Mouse (Mus musculus): ENCODE measurements around the gene Gm17651. TPM values are rescaled to one million over a fixed set of nuclear protein-coding genes. Genes with fewer than 3 reads are reported as not detected.

Gene Gm17651
- polyA plus RNA-seq (2012; ENCODE audit: insufficient read depth, insufficient read length, missing spikeins): not detected in 2 replicates

DNA sequence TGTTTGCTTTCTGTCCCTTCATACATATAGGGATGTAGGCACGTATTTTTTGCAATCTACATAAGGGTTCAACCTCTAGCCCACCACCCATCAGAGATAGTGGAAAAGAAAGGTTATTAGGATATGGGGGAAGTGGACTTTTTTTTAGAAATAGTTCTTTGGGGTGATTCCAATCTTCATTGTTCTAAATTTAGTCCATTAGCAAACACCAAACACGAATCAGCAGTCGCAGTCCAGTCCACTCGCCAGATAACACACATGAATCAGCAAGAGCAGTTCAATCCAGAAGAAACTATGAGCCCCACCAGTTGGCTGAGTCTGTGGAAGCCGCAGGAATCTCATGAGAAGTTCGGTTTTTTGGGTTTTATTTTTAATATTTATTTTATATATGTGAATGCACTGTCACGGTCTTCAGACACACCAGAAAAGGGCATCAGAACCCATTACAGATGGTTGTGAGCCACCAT lies at the start of gene Gm17651:
Gene Gm17651 (minus strand): TSS at position 51 of the 467 bp plus-strand sequence.
- Histone ChIP-seq H3K4me1 (ENCODE audit: control insufficient read depth, insufficient read depth, low read length) (no peaks in the 10 kb centered on the region), H3K4me3 (ENCODE audit: insufficient read depth, low read length) (no peak within 1 kb of the TSS), H3K27ac (ENCODE audit: insufficient read depth, low read depth, low read length) (no peak within 1 kb of the TSS)
- no peak for TF ChIP-seq CTCF (IDR thresholded peaks at IDR 0.05; ENCODE audit: low read depth, low read length)
- TF ChIP-seq POLR2A (IDR thresholded peaks at IDR 0.05; ENCODE audit: borderline replicate concordance, low read depth, low read length): no peak

DNA sequence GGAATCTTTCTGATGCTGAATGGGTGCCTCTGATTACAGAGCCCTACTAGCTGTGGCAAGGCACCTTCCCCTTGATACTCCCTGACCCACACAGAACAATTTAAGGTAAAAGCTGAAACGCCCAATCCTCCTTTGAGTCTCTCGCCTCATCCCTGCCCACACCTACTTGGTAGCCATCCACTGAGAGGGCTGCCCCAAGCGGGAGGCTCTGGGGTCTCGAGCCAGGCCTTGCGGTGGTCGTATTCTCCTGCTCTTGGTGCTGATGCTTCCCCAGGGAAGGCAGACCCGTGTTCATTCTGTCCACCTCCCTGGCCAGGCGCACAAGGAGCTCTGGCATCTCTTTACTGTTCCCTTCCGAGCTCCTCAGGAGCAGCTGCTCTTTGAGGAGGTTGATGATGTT lies 44.6 kb upstream of the Gm17651 start:
- H3K4me1 ChIP-seq (ENCODE audit: control insufficient read depth, insufficient read depth, low read length): no peaks in the 10 kb centered on the region
- no peak for TF ChIP-seq CTCF (IDR thresholded peaks at IDR 0.05; ENCODE audit: low read depth, low read length)
- no peak for TF ChIP-seq POLR2A (IDR thresholded peaks at IDR 0.05; ENCODE audit: borderline replicate concordance, low read depth, low read length)
- H3K27ac ChIP-seq (ENCODE audit: insufficient read depth, low read depth, low read length): no peak overlapping the region
- no peak overlapping the region for H3K4me3 ChIP-seq (ENCODE audit: insufficient read depth, low read length)

DNA sequence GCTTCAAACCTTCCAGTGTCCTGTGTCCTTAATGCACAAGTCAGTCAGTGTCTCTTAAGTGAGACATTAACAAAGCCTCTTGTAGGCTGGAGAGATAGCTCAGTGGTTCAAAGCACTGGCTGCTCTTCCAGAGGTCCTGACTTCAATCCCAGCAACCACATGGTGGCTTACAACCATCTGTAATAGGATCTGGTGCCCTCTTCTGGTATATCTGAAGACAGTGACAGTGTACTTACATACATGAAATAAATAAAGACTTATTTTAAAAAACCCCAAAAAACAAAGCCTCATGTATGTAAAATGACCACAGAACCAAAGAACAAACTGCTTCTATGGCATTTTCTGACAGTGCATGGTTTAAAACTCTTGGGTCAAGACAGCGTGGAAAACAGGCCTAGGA lies 41.4 kb upstream of the Gm17651 start:
- no peak overlapping the region for H3K4me3 ChIP-seq (ENCODE audit: insufficient read depth, low read length)
- TF ChIP-seq CTCF (IDR thresholded peaks at IDR 0.05; ENCODE audit: low read depth, low read length): no peak
- TF ChIP-seq POLR2A (IDR thresholded peaks at IDR 0.05; ENCODE audit: borderline replicate concordance, low read depth, low read length): no peak
- no peaks in the 10 kb centered on the region for H3K4me1 ChIP-seq (ENCODE audit: control insufficient read depth, insufficient read depth, low read length)
- H3K27ac ChIP-seq (ENCODE audit: insufficient read depth, low read depth, low read length): no peak overlapping the region

DNA sequence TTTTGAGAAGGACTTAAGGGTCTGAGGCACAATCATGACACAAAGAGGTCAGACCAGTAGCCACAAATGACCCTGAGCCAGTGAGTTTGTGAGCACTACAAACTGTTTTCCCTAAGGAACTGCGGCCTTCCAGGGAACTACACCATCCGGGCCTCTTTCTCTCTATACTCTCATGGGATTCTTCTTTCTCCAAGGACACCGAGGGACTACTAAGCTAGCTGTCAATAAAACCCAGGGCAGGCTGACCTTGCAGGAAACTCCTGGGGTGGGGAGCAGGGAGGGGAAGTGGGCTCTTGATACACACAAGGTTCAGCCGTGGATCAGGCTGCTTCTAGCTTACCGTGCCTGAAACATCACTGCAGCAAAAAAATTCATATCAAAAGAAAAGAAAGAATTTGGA lies 36.4 kb upstream of the Gm17651 start:
- Histone ChIP-seq H3K4me1 (ENCODE audit: control insufficient read depth, insufficient read depth, low read length) (no peaks in the 10 kb centered on the region), H3K27ac (ENCODE audit: insufficient read depth, low read depth, low read length) (no peak overlapping the region), H3K4me3 (ENCODE audit: insufficient read depth, low read length) (no peak overlapping the region)
- TF ChIP-seq POLR2A (IDR thresholded peaks at IDR 0.05; ENCODE audit: borderline replicate concordance, low read depth, low read length) (no peak), CTCF (IDR thresholded peaks at IDR 0.05; ENCODE audit: low read depth, low read length) (no peak)

DNA sequence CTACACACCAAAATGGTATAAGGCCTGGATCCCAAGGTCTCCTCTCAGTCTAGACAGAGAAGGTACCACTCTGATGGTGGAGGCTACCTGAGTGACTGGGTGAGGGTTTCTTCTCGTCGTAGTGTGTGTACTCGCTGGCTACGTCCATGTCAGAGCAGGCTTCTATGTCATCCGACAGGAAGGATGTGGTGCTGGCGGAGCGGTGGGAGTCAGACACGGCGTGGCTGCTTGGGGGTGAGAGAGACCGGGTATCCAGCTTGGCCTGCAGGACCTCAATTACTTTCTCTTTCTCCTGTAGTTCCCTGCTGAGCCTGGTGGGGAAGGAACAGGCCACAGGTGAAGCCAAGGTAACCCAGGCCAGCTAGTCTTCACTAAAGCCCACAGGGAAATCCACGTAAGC lies 35.6 kb upstream of the Gm17651 start:
- no peak overlapping the region for H3K4me3 ChIP-seq (ENCODE audit: insufficient read depth, low read length)
- no peak overlapping the region for H3K27ac ChIP-seq (ENCODE audit: insufficient read depth, low read depth, low read length)
- H3K4me1 ChIP-seq (ENCODE audit: control insufficient read depth, insufficient read depth, low read length): no peaks in the 10 kb centered on the region
- TF ChIP-seq CTCF (IDR thresholded peaks at IDR 0.05; ENCODE audit: low read depth, low read length) (no peak), POLR2A (IDR thresholded peaks at IDR 0.05; ENCODE audit: borderline replicate concordance, low read depth, low read length) (no peak)

DNA sequence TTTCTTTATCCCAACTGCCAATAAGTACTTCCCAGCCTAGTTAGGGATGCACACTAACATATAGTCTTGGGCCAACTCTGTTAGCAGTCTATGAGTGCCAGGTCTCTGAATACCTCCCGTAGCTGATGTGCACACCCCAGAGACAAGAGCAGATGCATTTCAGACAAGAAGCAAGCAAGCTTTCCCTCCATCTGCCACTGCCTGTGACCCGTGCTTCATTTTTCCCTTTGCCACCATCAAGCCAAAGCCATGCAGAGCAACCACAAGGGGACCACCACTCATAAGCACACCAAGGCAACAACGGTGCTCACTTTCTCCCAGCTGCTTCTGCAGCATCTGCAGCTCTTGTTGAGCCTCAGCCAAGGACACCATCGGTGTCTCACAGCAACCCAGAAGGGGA lies 32.1 kb upstream of the Gm17651 start:
- Histone ChIP-seq H3K4me1 (ENCODE audit: control insufficient read depth, insufficient read depth, low read length) (no peaks in the 10 kb centered on the region), H3K27ac (ENCODE audit: insufficient read depth, low read depth, low read length) (no peak overlapping the region), H3K4me3 (ENCODE audit: insufficient read depth, low read length) (no peak overlapping the region)
- TF ChIP-seq POLR2A (IDR thresholded peaks at IDR 0.05; ENCODE audit: borderline replicate concordance, low read depth, low read length): no peak
- TF ChIP-seq CTCF (IDR thresholded peaks at IDR 0.05; ENCODE audit: low read depth, low read length): no peak

DNA sequence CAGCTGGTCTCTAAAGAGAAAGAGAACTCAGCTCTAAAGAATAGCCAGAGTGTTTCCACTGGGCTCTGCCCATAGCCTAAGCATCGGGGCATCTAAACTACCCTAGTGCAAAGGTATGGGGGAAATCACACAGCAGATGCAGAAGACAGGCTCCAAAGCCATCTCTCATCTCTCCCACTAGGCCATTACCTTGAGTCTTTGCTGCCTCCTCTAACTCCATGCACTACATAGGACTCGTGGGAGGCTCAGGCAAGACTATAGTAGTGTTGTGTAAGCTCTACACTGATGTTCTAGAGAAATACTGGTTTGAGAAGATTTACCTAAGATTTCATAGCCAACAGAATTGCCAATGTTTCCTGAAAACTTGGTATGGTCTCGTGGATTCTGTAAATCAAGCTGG lies 31.0 kb upstream of the Gm17651 start:
- Histone ChIP-seq H3K27ac (ENCODE audit: insufficient read depth, low read depth, low read length) (no peak overlapping the region), H3K4me3 (ENCODE audit: insufficient read depth, low read length) (no peak overlapping the region), H3K4me1 (ENCODE audit: control insufficient read depth, insufficient read depth, low read length) (no peaks in the 10 kb centered on the region)
- no peak for TF ChIP-seq CTCF (IDR thresholded peaks at IDR 0.05; ENCODE audit: low read depth, low read length)

DNA sequence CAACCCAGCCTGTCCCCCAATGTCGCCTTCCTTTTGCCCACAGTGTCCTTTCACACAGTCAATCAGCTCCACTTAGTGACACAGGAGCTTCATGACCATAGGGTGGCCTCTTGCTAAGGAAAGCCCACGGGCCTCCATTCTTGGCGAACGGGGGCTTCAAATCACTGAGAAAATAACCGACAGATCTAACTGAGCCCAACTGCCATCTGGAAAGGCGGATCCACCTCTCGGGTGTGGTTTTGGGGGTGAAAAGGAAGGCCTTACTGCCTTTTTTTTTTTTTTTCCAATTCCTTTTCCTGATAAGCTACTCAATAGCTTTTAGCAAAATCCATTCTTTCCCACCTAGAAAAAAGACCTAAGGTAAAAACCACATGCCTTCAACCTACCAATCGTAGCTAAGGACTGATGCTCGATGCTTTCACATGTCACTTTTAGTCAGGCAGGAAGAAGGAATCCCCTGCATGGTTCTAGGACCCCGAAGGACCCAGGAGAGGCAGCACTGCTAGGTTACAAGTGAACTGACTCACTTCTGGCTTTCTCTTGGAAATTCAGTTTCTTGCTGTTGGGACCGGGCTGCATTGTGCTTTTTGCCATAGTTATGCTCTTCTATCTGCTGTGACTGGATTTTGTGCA lies 28.1 kb upstream of the Gm17651 start:
- H3K4me3 ChIP-seq (ENCODE audit: insufficient read depth, low read length): no peak overlapping the region
- H3K27ac ChIP-seq (ENCODE audit: insufficient read depth, low read depth, low read length): no peak overlapping the region
- TF ChIP-seq CTCF (IDR thresholded peaks at IDR 0.05; ENCODE audit: low read depth, low read length) (no peak), POLR2A (IDR thresholded peaks at IDR 0.05; ENCODE audit: borderline replicate concordance, low read depth, low read length) (no peak)
- H3K4me1 ChIP-seq (ENCODE audit: control insufficient read depth, insufficient read depth, low read length): no peaks in the 10 kb centered on the region

DNA sequence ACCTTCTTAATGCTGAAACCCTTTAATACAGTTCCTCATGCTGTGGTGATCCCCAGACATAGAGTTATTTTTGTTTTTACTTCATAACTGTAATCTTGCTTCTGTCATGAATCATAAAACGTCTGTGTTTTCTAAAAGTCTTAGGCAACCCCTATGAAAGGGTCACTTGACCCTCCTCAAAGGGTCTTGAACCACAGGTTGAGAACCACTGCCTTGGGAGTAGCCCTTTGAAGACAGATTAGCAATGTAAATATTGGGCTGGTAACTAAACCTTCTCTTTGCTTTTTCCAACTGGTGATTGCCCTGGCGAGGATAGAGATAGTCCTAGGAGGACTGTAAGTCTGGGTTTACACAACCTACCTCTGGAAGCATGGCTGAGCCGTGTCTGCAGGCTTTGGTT lies 26.7 kb upstream of the Gm17651 start:
- no peaks in the 10 kb centered on the region for H3K4me1 ChIP-seq (ENCODE audit: control insufficient read depth, insufficient read depth, low read length)
- TF ChIP-seq CTCF (IDR thresholded peaks at IDR 0.05; ENCODE audit: low read depth, low read length) (no peak), POLR2A (IDR thresholded peaks at IDR 0.05; ENCODE audit: borderline replicate concordance, low read depth, low read length) (no peak)
- H3K4me3 ChIP-seq (ENCODE audit: insufficient read depth, low read length): no peak overlapping the region
- no peak overlapping the region for H3K27ac ChIP-seq (ENCODE audit: insufficient read depth, low read depth, low read length)

DNA sequence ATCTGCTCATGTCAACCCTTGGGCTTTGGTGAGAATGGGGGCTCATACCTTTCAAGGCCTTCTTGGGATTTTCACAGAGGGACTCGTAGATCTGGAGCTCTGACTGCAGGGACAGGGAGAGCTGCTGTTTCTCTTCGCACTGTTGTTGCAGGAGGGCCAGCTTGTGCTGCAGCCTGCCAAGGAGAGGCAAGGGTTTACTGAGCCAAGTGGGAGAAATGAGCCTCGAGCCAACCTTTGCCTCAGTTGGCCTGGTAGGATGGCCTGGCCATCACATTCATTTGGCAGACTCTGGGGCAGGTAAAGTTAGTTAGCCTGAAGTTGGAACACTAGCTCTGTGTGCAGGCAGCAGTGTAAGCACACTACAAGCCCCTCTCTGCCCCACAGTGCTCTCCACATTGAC lies 24.6 kb upstream of the Gm17651 start:
- no peak for TF ChIP-seq CTCF (IDR thresholded peaks at IDR 0.05; ENCODE audit: low read depth, low read length)
- no peak for TF ChIP-seq POLR2A (IDR thresholded peaks at IDR 0.05; ENCODE audit: borderline replicate concordance, low read depth, low read length)
- Histone ChIP-seq H3K4me1 (ENCODE audit: control insufficient read depth, insufficient read depth, low read length) (no peaks in the 10 kb centered on the region), H3K4me3 (ENCODE audit: insufficient read depth, low read length) (no peak overlapping the region), H3K27ac (ENCODE audit: insufficient read depth, low read depth, low read length) (no peak overlapping the region)

All from bone marrow macrophage, adult 2 months (primary cell).